Mouse (Mus musculus) intestine, embryonic 14.5 days (tissue): ENCODE results near the gene Tab1. TPM values are rescaled to one million over a fixed set of nuclear protein-coding genes. Genes with fewer than 3 reads are reported as not detected.

ENCODE experiments used
- ATAC-seq: fragments of 200-750 bp; cut with Nextera tagmentation; replicated peaks from 2 replicates; pipeline ENCODE4 v1.8.0; 2017; ENCODE audit warnings: low read depth, moderate number of reproducible peaks, moderate TSS enrichment, moderate library complexity; ENCODE audit not compliant: low FRiP score, low TSS enrichment
- DNase-seq: peaks from one replicate; pipeline ENCODE4 v3.0.0-alpha.2; 2018; ENCODE audit warnings: low spot score
- H3K27ac ChIP-seq: fragments of 300-500 bp; sonication (generic); 2 replicates; pipeline ENCODE4 v1.5.1; 2014; ENCODE audit warnings: low read depth, mild to moderate bottlenecking, control low read depth
- H3K27me3 ChIP-seq: fragments of 300-500 bp; sonication (generic); replicated peaks from 2 replicates; pipeline ENCODE4 v1.6.1; 2014; ENCODE audit warnings: low read length, control low read depth; ENCODE audit not compliant: control insufficient read depth, insufficient read depth
- H3K36me3 ChIP-seq: fragments of 300-500 bp; sonication (generic); 2 replicates; pipeline ENCODE4 v1.6.1; 2014; ENCODE audit warnings: low read length, control low read depth; ENCODE audit not compliant: control insufficient read depth, insufficient read depth
- H3K4me1 ChIP-seq: fragments of 300-500 bp; sonication (generic); replicated peaks from 2 replicates; pipeline ENCODE4 v1.6.1; 2014; ENCODE audit warnings: low read length, control low read depth, mixed read lengths; ENCODE audit not compliant: control insufficient read depth, insufficient read depth
- H3K4me2 ChIP-seq: fragments of 300-500 bp; sonication (generic); 2 replicates; pipeline ENCODE4 v1.6.1; 2014; ENCODE audit warnings: low read length
- H3K4me3 ChIP-seq: fragments of 300-500 bp; sonication (generic); 2 replicates; pipeline ENCODE4 v1.5.1; 2014; ENCODE audit warnings: low read depth, low read length, control low read depth, mixed read lengths
- H3K9ac ChIP-seq: fragments of 300-500 bp; sonication (generic); 2 replicates; pipeline ENCODE4 v1.6.1; 2014; ENCODE audit warnings: mild to moderate bottlenecking, low read length
- H3K9me3 ChIP-seq: fragments of 300-500 bp; sonication (generic); 2 replicates; pipeline ENCODE4 v1.6.1; 2016; ENCODE audit warnings: low read length, control low read depth; ENCODE audit not compliant: control insufficient read depth
- WGBS: fragments of 180-500 bp; shearing (Covaris S2); extraction: QIAGEN DNeasy Blood & Tissue Kit; methylation state at CpG from one replicate; pipeline ENCODE4 v1.1.7; 2014; 5-methylcytosine and 5-hydroxymethylcytosine counted together
- polyA plus RNA-seq: library from polyadenylated mRNA; unstranded; fragments of >200 nt; fragmentation: Nextera tagmentation; extraction: Ambion mirVana; gene quantifications from 2 replicates; pipeline ENCODE4 v1.2.1, GENCODE M21; 2014

The Tab1 gene
- polyA plus RNA-seq, 1 experiment from 2014 or later = 37.5 TPM

DNA sequence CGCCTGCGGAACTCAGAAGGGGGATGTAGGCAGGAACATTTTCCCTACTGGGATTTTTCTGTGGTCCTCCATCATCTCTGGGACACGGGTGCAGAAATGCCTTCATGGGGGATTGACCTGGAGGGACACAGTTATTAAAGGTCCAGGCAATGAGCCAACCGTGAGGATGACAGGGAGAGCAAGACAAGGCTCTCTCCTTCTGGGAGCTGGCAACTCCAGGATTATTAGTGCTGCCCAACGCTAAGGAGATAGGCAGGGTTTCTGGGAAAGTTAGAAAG, 41.6 kb downstream of the Tab1 start:
- no peaks in the 10 kb centered on the region for H3K27me3 ChIP-seq
- H3K4me1 ChIP-seq = peaks cover 29% of the 10 kb centered on the region
- WGBS = 3% methylated on average over 5 of the region's 5 CpGs
- ATAC-seq = no peak
- no peaks in the 10 kb centered on the region for H3K36me3 ChIP-seq
- H3K9me3 ChIP-seq = no peaks in the 10 kb centered on the region
- H3K4me3 ChIP-seq = peak overlapping the region; percentile 72
- H3K9ac ChIP-seq = peak overlapping the region; percentile 84
- peak overlapping the region; percentile 52 for H3K4me2 ChIP-seq
- DNase-seq = no peak
- H3K27ac ChIP-seq = no peak overlapping the region

DNA sequence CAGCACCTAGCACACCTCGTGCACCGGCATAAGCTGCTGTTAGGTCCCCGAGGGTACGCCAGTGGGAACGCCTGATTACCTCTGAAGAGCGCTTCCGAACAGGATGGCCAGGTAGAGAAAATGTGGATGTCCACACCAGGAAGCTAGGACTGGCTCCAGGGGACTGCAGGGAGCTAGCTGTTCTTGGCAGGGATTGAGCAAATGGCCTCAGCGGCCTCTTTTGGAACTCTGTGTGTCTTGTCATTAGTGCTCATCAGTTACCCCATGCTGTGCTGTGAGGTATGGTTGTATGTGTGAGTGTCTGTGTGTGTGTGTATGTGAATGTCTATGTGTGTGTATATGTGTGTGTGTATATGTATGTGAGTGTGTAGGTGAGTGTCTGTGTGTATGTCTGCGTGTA, 42.4 kb downstream of the Tab1 start:
- WGBS = 77% methylated on average over 9 of the region's 9 CpGs
- Histone ChIP-seq H3K27me3 (no peaks in the 10 kb centered on the region), H3K4me1 (peaks cover 29% of the 10 kb centered on the region), H3K36me3 (no peaks in the 10 kb centered on the region), H3K4me3 (0 out of 2 replicates have a peak overlapping the region, but pooled peaks have one; percentile 72), H3K9me3 (no peaks in the 10 kb centered on the region), H3K27ac (no peak overlapping the region), H3K9ac (no peak overlapping the region), H3K4me2 (peak overlapping the region; percentile 52)
- no peak for ATAC-seq
- no peak for DNase-seq

- 66% methylated on average over 5 of the region's 6 CpGs for WGBS
- Histone ChIP-seq H3K9ac (no peak overlapping the region), H3K4me1 (peaks cover 29% of the 10 kb centered on the region), H3K9me3 (no peaks in the 10 kb centered on the region), H3K4me2 (no peak overlapping the region), H3K27me3 (no peaks in the 10 kb centered on the region), H3K4me3 (no peak overlapping the region), H3K27ac (no peak overlapping the region), H3K36me3 (no peaks in the 10 kb centered on the region)
- DNase-seq (no peak), ATAC-seq (no peak)
Measured at GRCm38 (mm10) chr15:80175756-80176155, 42.8 kb downstream of the Tab1 start.

DNA sequence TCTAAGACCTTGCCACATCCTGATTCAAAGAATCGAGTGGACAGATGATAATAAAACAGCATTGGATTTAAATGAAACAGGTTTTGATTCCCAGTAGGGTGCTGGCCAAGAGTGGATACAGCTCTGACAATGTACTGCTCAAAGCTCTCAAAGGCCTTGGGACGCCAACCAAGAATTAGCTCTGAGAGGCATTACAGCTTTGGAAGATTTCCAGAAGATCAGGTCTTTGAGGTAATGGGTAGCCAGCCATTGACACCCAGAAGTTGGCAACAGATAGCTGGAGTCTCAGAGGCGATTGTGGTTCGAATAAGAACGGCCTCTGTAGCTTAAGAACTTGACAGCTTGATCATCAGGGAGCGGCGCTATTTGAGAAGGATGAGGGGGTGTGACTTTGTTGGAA, 48.6 kb downstream of the Tab1 start:
- DNase-seq (no peak), ATAC-seq (no peak)
- no peak overlapping the region for H3K9ac ChIP-seq
- H3K4me1 ChIP-seq = no peaks in the 10 kb centered on the region
- no peaks in the 10 kb centered on the region for H3K27me3 ChIP-seq
- H3K27ac ChIP-seq = no peak overlapping the region
- H3K36me3 ChIP-seq = no peaks in the 10 kb centered on the region
- no peak overlapping the region for H3K4me3 ChIP-seq
- WGBS = 91% methylated on average over 7 of the region's 7 CpGs
- H3K9me3 ChIP-seq = no peaks in the 10 kb centered on the region
- no peak overlapping the region for H3K4me2 ChIP-seq

DNA sequence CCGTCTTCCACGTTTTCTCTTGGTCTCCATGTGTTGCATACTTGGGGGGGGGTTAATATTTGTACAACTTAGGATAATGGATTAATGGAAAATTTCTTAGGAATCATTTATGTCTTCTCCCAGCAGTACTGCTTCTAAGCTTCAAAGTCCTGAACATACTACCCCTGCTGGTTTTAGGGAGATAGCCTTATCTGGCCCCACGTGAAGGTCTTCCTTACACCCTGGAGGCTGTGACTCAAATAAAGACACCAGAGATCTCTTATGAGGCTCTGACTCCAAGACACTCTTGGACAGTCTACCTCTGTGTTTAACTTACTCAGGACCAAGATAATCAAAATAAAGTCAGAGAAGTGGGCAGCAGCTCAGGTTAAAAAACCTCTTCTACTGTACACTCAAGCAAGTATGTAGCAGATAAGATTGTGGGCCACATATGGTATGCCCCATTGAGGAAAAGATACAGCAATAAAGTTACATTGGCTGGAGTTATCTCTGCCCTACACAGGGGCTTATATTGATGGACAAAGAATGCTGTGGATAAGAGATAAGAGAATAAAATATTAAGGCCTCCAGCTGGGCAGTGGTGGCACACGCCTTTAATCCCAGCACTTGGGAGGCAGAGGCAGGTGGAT, 49.3 kb downstream of the Tab1 start:
- Histone ChIP-seq H3K4me2 (no peak overlapping the region), H3K36me3 (no peaks in the 10 kb centered on the region), H3K27me3 (no peaks in the 10 kb centered on the region), H3K9me3 (no peaks in the 10 kb centered on the region), H3K4me3 (no peak overlapping the region), H3K9ac (no peak overlapping the region), H3K27ac (no peak overlapping the region), H3K4me1 (no peaks in the 10 kb centered on the region)
- DNase-seq (no peak), ATAC-seq (no peak)
- WGBS = 90% methylated on average over 4 of the region's 4 CpGs

GRCm38 (mm10) chr15:80188927-80189326, 56.0 kb downstream of the Tab1 start:
- no peak for ATAC-seq
- Histone ChIP-seq H3K4me1 (peaks cover 19% of the 10 kb centered on the region), H3K4me3 (no peak overlapping the region), H3K9me3 (no peaks in the 10 kb centered on the region), H3K9ac (no peak overlapping the region), H3K27ac (no peak overlapping the region), H3K4me2 (no peak overlapping the region), H3K36me3 (no peaks in the 10 kb centered on the region), H3K27me3 (no peaks in the 10 kb centered on the region)
- 81% methylated on average over 5 of the region's 5 CpGs for WGBS
- DNase-seq = no peak

- 58% methylated on average over 4 of the region's 4 CpGs for WGBS
- no peak overlapping the region for H3K4me3 ChIP-seq
- H3K27ac ChIP-seq = no peak overlapping the region
- H3K36me3 ChIP-seq = no peaks in the 10 kb centered on the region
- H3K27me3 ChIP-seq = no peaks in the 10 kb centered on the region
- H3K4me1 ChIP-seq = peaks cover 19% of the 10 kb centered on the region
- no peak overlapping the region for H3K4me2 ChIP-seq
- no peak for DNase-seq
- no peaks in the 10 kb centered on the region for H3K9me3 ChIP-seq
- no peak for ATAC-seq
- no peak overlapping the region for H3K9ac ChIP-seq
Measured at GRCm38 (mm10) chr15:80190075-80190474, 57.1 kb downstream of the Tab1 start.

DNA sequence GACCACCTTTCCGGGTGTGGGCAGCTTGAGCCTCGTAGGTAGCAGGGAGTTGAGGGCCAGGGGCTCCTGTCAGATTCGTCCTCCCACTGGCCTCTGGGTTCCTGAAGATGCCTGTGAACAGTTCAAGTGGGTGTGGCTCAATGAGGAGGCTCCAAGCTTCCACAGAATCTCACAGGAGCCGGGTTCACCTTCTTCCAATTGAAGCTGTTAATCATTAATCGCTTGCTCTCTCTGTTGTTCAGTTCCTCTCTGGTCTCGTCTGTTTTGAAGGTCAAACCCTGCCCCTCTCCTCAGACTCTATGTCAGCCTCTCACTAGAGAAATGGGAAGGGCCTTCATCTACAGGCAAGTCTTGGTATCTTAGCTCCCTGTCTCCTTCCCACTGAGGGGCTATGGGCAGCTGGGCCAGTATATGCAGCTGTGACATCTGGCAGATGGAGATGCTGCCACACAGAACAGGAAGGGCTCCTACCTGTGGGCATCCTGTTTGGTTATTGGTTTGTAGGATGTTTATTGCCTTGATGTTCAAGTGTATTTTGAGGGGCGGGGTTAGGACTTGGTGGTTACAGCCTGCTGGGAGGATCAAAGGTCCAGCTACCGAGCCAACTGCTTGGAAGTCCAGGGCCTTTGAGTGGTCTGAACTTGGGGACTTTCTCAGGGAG, 58.8 kb downstream of the Tab1 start:
- 60% methylated on average over 8 of the region's 8 CpGs for WGBS

DNA sequence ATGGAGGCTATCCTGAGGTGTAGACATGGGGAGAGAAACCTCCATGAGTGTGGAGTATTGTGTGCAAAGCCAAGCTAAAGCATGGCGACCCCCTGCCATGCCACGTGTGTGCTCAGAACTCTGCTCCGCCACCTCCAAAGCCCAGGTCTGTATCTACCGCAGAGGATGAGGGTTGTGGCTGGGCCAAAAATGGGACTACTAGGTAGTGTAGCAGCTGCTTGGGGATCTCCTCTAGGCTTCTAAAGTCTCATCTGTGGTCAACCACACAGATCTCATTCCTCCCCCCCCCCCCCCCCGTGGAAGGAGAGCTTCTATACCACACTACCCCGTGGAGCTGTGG, 59.3 kb downstream of the Tab1 start:
- Histone ChIP-seq H3K9ac (no peak overlapping the region), H3K4me3 (no peak overlapping the region), H3K4me2 (no peak overlapping the region), H3K9me3 (no peaks in the 10 kb centered on the region), H3K4me1 (peaks cover 19% of the 10 kb centered on the region), H3K27me3 (no peaks in the 10 kb centered on the region), H3K36me3 (no peaks in the 10 kb centered on the region), H3K27ac (peak overlapping the region; percentile 43; the same call in 1 of the 2 replicates)
- WGBS = 82% methylated on average over 6 of the region's 6 CpGs
- ATAC-seq (no peak), DNase-seq (no peak)

More for the DNA sequence above, 58.8 kb downstream of the Tab1 start:
- Histone ChIP-seq H3K27me3 (no peaks in the 10 kb centered on the region), H3K27ac (peak overlapping the region; percentile 43; the same call in 1 of the 2 replicates), H3K36me3 (no peaks in the 10 kb centered on the region), H3K9ac (no peak overlapping the region), H3K4me2 (no peak overlapping the region), H3K4me3 (no peak overlapping the region), H3K4me1 (peaks cover 19% of the 10 kb centered on the region), H3K9me3 (no peaks in the 10 kb centered on the region)
- ATAC-seq (peak; percentile 67), DNase-seq (peak; percentile 72)
